Mouse (Mus musculus): ENCODE measurements around the gene Nemp1. TPM values are rescaled to one million over a fixed set of nuclear protein-coding genes. Genes with fewer than 3 reads are reported as not detected.

The Nemp1 gene
- total RNA-seq, 1 experiment: 23.6 TPM

DNA sequence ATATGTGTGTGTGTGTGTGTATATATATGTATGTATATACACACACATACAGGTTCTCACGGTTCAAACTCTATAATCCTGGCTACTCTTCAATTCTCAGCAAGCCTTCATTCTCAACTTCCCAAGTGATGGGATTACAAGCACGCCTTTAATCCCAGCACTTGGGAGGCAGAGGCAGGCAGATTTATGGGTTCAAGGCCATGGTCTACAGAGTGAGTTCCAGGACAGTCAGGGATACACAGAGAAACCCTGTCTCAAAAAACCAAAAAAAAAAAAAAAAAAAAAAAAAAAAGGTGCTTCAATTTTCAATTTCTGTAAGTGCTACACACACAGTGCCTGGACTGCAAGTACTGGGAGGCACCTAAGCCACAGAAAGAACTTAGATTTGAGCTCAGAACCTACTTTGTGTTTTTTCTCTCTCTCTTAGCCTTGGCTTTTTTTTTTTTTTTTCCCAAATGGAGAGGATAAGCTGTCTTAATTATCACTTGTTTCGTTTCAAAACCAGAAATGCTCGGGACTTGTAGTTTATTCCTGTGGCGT is 9.2 kb downstream of the Nemp1 start:
- no peak for DNase-seq (ENCODE audit: low read depth, low spot score)
- TF ChIP-seq MAFK (IDR thresholded peaks at IDR 0.05; ENCODE audit: insufficient read depth, low read depth, low read length) (no peak), ZNF384 (IDR thresholded peaks at IDR 0.05; ENCODE audit: low read depth, low read length) (0 out of 2 replicates have a peak, but pooled peaks have one; percentile 39)
- H3K9ac ChIP-seq (ENCODE audit: insufficient read depth, low read depth, low read length, poor library complexity, severe bottlenecking): no peak overlapping the region
- in situ Hi-C loops (cut with MboI; ENCODE audit: low sequenced_read_pairs in 2 of 2, unreplicated experiment in 2 of 2): no loop called here
- no peaks in the 10 kb centered on the region for H3K36me3 ChIP-seq (ENCODE audit: control insufficient read depth, insufficient read depth, low read length, poor library complexity, severe bottlenecking)
- no peak overlapping the region for H3K27ac ChIP-seq (ENCODE audit: insufficient read depth, low read depth, low read length, poor library complexity, severe bottlenecking)
- no peaks in the 10 kb centered on the region for H3K9me3 ChIP-seq (ENCODE audit: control insufficient read depth, insufficient read depth, low read depth, low read length)
- peak overlapping the region in 1 of 2 experiments; percentile 88; a peak in 2 of 4 replicates for H3K4me3 ChIP-seq (ENCODE audit: insufficient read depth in 1 of 2, low read depth in 1 of 2, low read length in 2 of 2, poor library complexity in 1 of 2, severe bottlenecking in 1 of 2)
- no peaks in the 10 kb centered on the region for H3K4me1 ChIP-seq (ENCODE audit: control insufficient read depth in 2 of 2, insufficient read depth in 2 of 2, low read length in 2 of 2, poor library complexity in 1 of 2)

DNA sequence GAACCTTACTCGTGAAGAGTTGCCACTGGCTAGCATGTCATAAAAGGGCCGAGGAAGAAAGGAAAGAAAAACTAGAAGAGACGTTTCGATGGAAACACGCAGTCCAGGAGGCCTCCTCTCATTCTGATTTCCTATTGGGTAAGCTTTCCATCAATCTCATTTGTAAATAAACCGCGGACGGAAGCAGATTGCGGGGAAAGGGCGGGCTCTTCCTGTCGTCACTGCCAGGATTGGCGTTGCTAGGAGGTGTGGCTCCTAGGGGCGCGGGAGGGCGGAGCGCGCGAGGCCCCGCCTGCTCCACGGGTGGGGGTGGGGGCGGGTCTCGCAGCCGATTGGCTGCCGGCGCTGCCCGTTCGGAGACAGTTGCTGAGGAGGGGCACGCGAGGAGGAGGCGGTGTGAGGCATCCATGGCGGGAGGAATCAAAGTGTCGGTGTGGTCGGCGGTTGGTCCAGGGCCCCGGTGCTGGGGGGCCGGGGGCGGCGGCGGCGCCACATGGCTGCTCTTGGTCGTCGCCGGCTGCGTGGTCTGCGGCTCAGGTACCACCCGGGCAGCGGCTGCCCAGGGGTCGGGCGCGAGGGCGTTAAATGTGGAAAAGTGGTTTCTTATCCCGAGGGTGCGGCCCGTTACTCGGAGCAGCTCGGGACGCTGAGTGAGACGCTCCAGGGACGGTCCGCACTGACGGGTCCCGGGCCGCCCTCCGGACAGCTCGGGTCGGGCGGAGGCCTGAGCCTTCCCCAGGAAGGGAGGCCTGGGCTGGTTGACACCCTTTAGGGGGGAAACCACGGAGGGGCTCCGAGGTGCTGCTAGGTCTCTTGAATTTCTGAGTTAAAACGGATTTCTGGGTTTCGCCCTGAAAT is 10.2 kb downstream of the Nemp1 start:
- in situ Hi-C loops (cut with MboI; ENCODE audit: low sequenced_read_pairs in 2 of 2, unreplicated experiment in 2 of 2): no loop called here
- no peak overlapping the region for H3K27ac ChIP-seq (ENCODE audit: insufficient read depth, low read depth, low read length, poor library complexity, severe bottlenecking)
- no peaks in the 10 kb centered on the region for H3K4me1 ChIP-seq (ENCODE audit: control insufficient read depth in 2 of 2, insufficient read depth in 2 of 2, low read length in 2 of 2, poor library complexity in 1 of 2)
- no peaks in the 10 kb centered on the region for H3K9me3 ChIP-seq (ENCODE audit: control insufficient read depth, insufficient read depth, low read depth, low read length)
- peak; percentile 94 for DNase-seq (ENCODE audit: low read depth, low spot score)
- H3K9ac ChIP-seq (ENCODE audit: insufficient read depth, low read depth, low read length, poor library complexity, severe bottlenecking): peak overlapping the region; percentile 81
- no peaks in the 10 kb centered on the region for H3K36me3 ChIP-seq (ENCODE audit: control insufficient read depth, insufficient read depth, low read length, poor library complexity, severe bottlenecking)
- peak overlapping the region; percentile 88 to 93 for H3K4me3 ChIP-seq (ENCODE audit: insufficient read depth in 1 of 2, low read depth in 1 of 2, low read length in 2 of 2, poor library complexity in 1 of 2, severe bottlenecking in 1 of 2)
- no peak for TF ChIP-seq ZC3H11A (IDR thresholded peaks at IDR 0.05; ENCODE audit: borderline replicate concordance, low read depth, low read length)
- TF ChIP-seq CHD2 (IDR thresholded peaks at IDR 0.05; ENCODE audit: low read depth, low read length): peak; percentile 79
- no peak for TF ChIP-seq HCFC1 (IDR thresholded peaks at IDR 0.05; ENCODE audit: borderline replicate concordance, insufficient read depth, low read length)

DNA sequence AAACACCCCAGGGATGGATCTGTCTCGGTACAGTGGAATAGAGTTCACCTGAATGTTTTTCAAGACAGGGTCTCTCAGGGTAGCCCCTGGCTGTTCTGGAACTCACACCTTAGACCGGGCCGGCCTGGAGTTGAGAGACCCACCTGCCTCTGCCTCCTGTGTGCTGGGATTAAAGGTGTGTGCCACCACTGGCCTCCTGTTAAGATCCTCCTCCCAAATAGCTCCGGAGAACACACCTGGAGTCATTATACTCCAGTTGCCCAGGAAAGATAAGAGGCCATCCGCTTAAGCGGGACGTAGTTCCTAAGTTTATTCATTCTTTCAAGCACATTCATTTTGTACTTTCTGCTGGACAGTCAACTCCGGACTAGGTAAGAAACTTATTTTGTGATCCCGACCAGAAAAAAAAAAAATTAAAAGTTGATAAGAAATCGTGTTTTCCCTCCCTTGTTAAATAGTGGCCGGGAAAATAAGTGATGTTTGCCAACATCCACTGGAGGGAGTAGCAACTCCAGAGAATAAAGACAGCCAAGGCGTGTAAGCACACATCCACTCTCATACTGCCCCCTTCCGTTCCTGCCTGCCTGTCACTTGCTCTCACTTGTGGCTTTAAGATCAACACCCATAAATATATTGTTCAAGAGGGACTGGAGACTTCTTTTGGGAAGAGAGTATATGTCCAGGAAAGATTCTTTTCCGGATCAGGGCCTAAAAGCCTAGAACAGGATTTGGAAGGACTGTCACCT is 11.1 kb downstream of the Nemp1 start:
- Histone ChIP-seq H3K9ac (ENCODE audit: insufficient read depth, low read depth, low read length, poor library complexity, severe bottlenecking) (peak overlapping the region; percentile 81; the same call in 1 of the 2 replicates), H3K4me3 (ENCODE audit: insufficient read depth in 1 of 2, low read depth in 1 of 2, low read length in 2 of 2, poor library complexity in 1 of 2, severe bottlenecking in 1 of 2) (peak overlapping the region; percentile 73 to 93), H3K9me3 (ENCODE audit: control insufficient read depth, insufficient read depth, low read depth, low read length) (no peaks in the 10 kb centered on the region), H3K27ac (ENCODE audit: insufficient read depth, low read depth, low read length, poor library complexity, severe bottlenecking) (no peak overlapping the region), H3K36me3 (ENCODE audit: control insufficient read depth, insufficient read depth, low read length, poor library complexity, severe bottlenecking) (no peaks in the 10 kb centered on the region), H3K4me1 (ENCODE audit: control insufficient read depth in 2 of 2, insufficient read depth in 2 of 2, low read length in 2 of 2, poor library complexity in 1 of 2) (no peaks in the 10 kb centered on the region)
- in situ Hi-C loops (cut with MboI; ENCODE audit: low sequenced_read_pairs in 2 of 2, unreplicated experiment in 2 of 2): no loop called here
- no peak for DNase-seq (ENCODE audit: low read depth, low spot score)
- TF ChIP-seq MAFK (IDR thresholded peaks at IDR 0.05; ENCODE audit: insufficient read depth, low read depth, low read length): no peak
- no peak for TF ChIP-seq ZNF384 (IDR thresholded peaks at IDR 0.05; ENCODE audit: low read depth, low read length)
- TF ChIP-seq ZC3H11A (IDR thresholded peaks at IDR 0.05; ENCODE audit: borderline replicate concordance, low read depth, low read length): peak; percentile 45; the same call in 1 of the 2 replicates
- TF ChIP-seq CHD2 (IDR thresholded peaks at IDR 0.05; ENCODE audit: low read depth, low read length): no peak
- 0 out of 2 replicates have a peak, but pooled peaks have one; percentile 43 for TF ChIP-seq HCFC1 (IDR thresholded peaks at IDR 0.05; ENCODE audit: borderline replicate concordance, insufficient read depth, low read length)

DNA sequence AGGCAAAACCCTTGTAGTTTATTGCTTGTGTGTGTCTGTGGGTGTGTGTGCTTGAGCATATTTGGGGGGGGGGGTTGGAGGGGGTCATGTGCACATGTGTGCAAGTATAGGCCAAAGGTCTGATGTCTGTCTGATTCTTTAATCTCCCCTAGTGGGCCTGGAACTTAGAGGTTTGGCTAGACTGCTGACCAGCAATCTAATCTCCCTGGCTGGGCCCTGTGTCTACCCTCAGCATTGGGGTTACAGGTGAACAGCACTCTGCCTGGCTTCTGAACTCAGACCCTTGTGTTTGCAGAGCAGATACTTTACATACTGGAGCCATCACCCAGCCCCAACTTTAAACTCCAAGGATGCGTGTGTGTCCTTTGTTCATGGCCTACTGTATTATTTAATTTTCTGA is 12.5 kb downstream of the Nemp1 start:
- no peak for TF ChIP-seq MAFK (IDR thresholded peaks at IDR 0.05; ENCODE audit: insufficient read depth, low read depth, low read length)
- no peak for TF ChIP-seq CHD2 (IDR thresholded peaks at IDR 0.05; ENCODE audit: low read depth, low read length)
- TF ChIP-seq HCFC1 (IDR thresholded peaks at IDR 0.05; ENCODE audit: borderline replicate concordance, insufficient read depth, low read length): no peak
- no peak for TF ChIP-seq ZNF384 (IDR thresholded peaks at IDR 0.05; ENCODE audit: low read depth, low read length)
- no peak for TF ChIP-seq ZC3H11A (IDR thresholded peaks at IDR 0.05; ENCODE audit: borderline replicate concordance, low read depth, low read length)
- DNase-seq (ENCODE audit: low read depth, low spot score): no peak
- H3K36me3 ChIP-seq (ENCODE audit: control insufficient read depth, insufficient read depth, low read length, poor library complexity, severe bottlenecking): no peaks in the 10 kb centered on the region
- no peak overlapping the region for H3K9ac ChIP-seq (ENCODE audit: insufficient read depth, low read depth, low read length, poor library complexity, severe bottlenecking)
- H3K4me1 ChIP-seq (ENCODE audit: control insufficient read depth in 2 of 2, insufficient read depth in 2 of 2, low read length in 2 of 2, poor library complexity in 1 of 2): no peaks in the 10 kb centered on the region
- H3K27ac ChIP-seq (ENCODE audit: insufficient read depth, low read depth, low read length, poor library complexity, severe bottlenecking): no peak overlapping the region
- in situ Hi-C loops (cut with MboI; ENCODE audit: low sequenced_read_pairs in 2 of 2, unreplicated experiment in 2 of 2): no loop called here
- H3K4me3 ChIP-seq (ENCODE audit: insufficient read depth in 1 of 2, low read depth in 1 of 2, low read length in 2 of 2, poor library complexity in 1 of 2, severe bottlenecking in 1 of 2): no peak overlapping the region
- no peaks in the 10 kb centered on the region for H3K9me3 ChIP-seq (ENCODE audit: control insufficient read depth, insufficient read depth, low read depth, low read length)
